Mouse (Mus musculus) CH12.LX (cell line): Measurements from ENCODE around the gene E330017A01Rik. TPM values are rescaled to one million over a fixed set of nuclear protein-coding genes. Genes with fewer than 3 reads are reported as not detected.

Experiments used
- DNase-seq: peaks from one replicate; pipeline ENCODE4 v3.0.0-alpha.2; 2013; ENCODE audit errors: extremely low read depth
- H3K27ac ChIP-seq: 2 replicates; pipeline ENCODE4 v1.5.1; 2012; ENCODE audit warnings: low read depth, mild to moderate bottlenecking, control low read depth, moderate library complexity; ENCODE audit not compliant: insufficient read depth
- H3K27me3 ChIP-seq: replicated peaks from 2 replicates; pipeline ENCODE3; 2012; ENCODE audit warnings: inconsistent platforms
- H3K36me3 ChIP-seq, 2 experiments: replicated peaks in 1 of 2; 2 replicates each; pipeline versions ENCODE3 to v1.6.1; 2012; ENCODE audit warnings: inconsistent platforms in 1 of 2, low read length in 1 of 2, mild to moderate bottlenecking in 1 of 2, mixed read lengths in 1 of 2, moderate library complexity in 1 of 2; ENCODE audit not compliant: control insufficient read depth in 1 of 2, insufficient read depth in 1 of 2
- H3K4me1 ChIP-seq, 2 experiments: 2 replicates each; pipeline ENCODE4 v1.6.1; 2012; ENCODE audit warnings: inconsistent platforms in 1 of 2, moderate library complexity in 1 of 2; ENCODE audit not compliant: insufficient read depth in 2 of 2, control insufficient read depth in 1 of 2
- H3K4me2 ChIP-seq: 2 replicates; pipeline ENCODE4 v1.6.1; 2012; ENCODE audit warnings: low read depth, mild to moderate bottlenecking, control low read depth; ENCODE audit not compliant: poor library complexity, insufficient read depth, severe bottlenecking
- H3K4me3 ChIP-seq, 3 experiments: fragments of 150-350 bp in 1 of 3; sonication (generic) in 1 of 3; replicated peaks in 1 of 3; 2 replicates each; pipeline versions ENCODE3 to v1.5.1; 2011 to 2012; ENCODE audit warnings: low read depth in 2 of 3, low read length in 2 of 3, mild to moderate bottlenecking in 2 of 3, moderate library complexity in 2 of 3, control low read depth in 1 of 3, improper control_type of control experiment in 1 of 3, inconsistent platforms in 1 of 3, mixed read lengths in 1 of 3; ENCODE audit not compliant: poor library complexity in 1 of 3
- H3K79me2 ChIP-seq: replicated peaks from 2 replicates; pipeline ENCODE4 v1.6.1; 2012; ENCODE audit warnings: mild to moderate bottlenecking, moderate library complexity; ENCODE audit not compliant: control insufficient read depth, poor library complexity, insufficient read depth, severe bottlenecking; ENCODE audit errors: extremely low read depth
- H3K9ac ChIP-seq: 2 replicates; pipeline ENCODE4 v1.6.1; 2012; ENCODE audit warnings: low read depth, mild to moderate bottlenecking, control low read depth, moderate library complexity; ENCODE audit not compliant: insufficient read depth
- H3K9me3 ChIP-seq: replicated peaks from 2 replicates; pipeline ENCODE3; 2012; ENCODE audit warnings: low read length, inconsistent platforms, mixed read lengths
- BHLHE40 ChIP-seq: IDR thresholded peaks from 2 replicates; pipeline ENCODE4 v1.6.1; 2011; ENCODE audit warnings: mild to moderate bottlenecking, low read depth, low read length, improper control_type of control experiment
- CHD2 ChIP-seq: IDR thresholded peaks from 2 replicates; pipeline ENCODE4 v1.6.1; 2011; ENCODE audit warnings: low read length, improper control_type of control experiment
- EP300 ChIP-seq: IDR thresholded peaks from 2 replicates; pipeline ENCODE4 v1.6.1; 2011; ENCODE audit warnings: low read length, improper control_type of control experiment
- GABPA ChIP-seq: IDR thresholded peaks from 2 replicates; pipeline ENCODE4 v1.6.1; 2012; ENCODE audit warnings: low read depth, low read length, improper control_type of control experiment, inconsistent platforms; ENCODE audit not compliant: insufficient replicate concordance
- HCFC1 ChIP-seq: IDR thresholded peaks from 2 replicates; pipeline ENCODE4 v1.6.1; 2012; ENCODE audit warnings: low read depth, mild to moderate bottlenecking, inconsistent platforms, low read length, improper control_type of control experiment
- IRF4 ChIP-seq: IDR thresholded peaks from 2 replicates; pipeline ENCODE4 v1.6.1; 2014; ENCODE audit warnings: low read depth, mild to moderate bottlenecking, inconsistent platforms, low read length, improper control_type of control experiment
- MAFK ChIP-seq: IDR thresholded peaks from 2 replicates; pipeline ENCODE4 v1.6.1; 2011; ENCODE audit warnings: low read length, improper control_type of control experiment; ENCODE audit not compliant: insufficient replicate concordance
- MXI1 ChIP-seq: IDR thresholded peaks from 2 replicates; pipeline ENCODE4 v1.6.1; 2011; ENCODE audit warnings: mild to moderate bottlenecking, low read depth, low read length, improper control_type of control experiment
- NELFE ChIP-seq: IDR thresholded peaks from 2 replicates; pipeline ENCODE4 v1.6.1; 2011; ENCODE audit warnings: low read depth, low read length, improper control_type of control experiment
- NRF1 ChIP-seq: IDR thresholded peaks from 2 replicates; pipeline ENCODE4 v1.6.1; 2014; ENCODE audit warnings: low read depth, mild to moderate bottlenecking, inconsistent platforms, low read length, improper control_type of control experiment, moderate library complexity
- POLR2AphosphoS2 ChIP-seq: IDR thresholded peaks from 2 replicates; pipeline ENCODE4 v1.6.1; 2011; ENCODE audit warnings: low read depth, low read length, improper control_type of control experiment
- SMC3 ChIP-seq: IDR thresholded peaks from 2 replicates; pipeline ENCODE4 v1.6.1; 2011; ENCODE audit warnings: low read depth, low read length, improper control_type of control experiment
- TBP ChIP-seq: conservative IDR thresholded peaks from 2 replicates; pipeline ENCODE4 v1.6.1; 2011; ENCODE audit warnings: low read depth, low read length, improper control_type of control experiment
- ZC3H11A ChIP-seq: IDR thresholded peaks from 2 replicates; pipeline ENCODE4 v1.6.1; 2012; ENCODE audit warnings: low read depth, mild to moderate bottlenecking, inconsistent platforms, low read length, improper control_type of control experiment
- ZMIZ1 ChIP-seq: IDR thresholded peaks from 2 replicates; pipeline ENCODE4 v1.6.1; 2012; ENCODE audit warnings: low read depth, mild to moderate bottlenecking, inconsistent platforms, low read length, improper control_type of control experiment
- ZNF384 ChIP-seq: IDR thresholded peaks from 2 replicates; pipeline ENCODE4 v1.6.1; 2012; ENCODE audit warnings: low read depth, low read length, improper control_type of control experiment, inconsistent platforms
- dilution Hi-C: fragments of 300-500 bp; cut with MboI; formaldehyde crosslinking; loops from 2 replicates; pipeline ENCODE4 v1.14.3; 2020; ENCODE audit warnings: low sequenced_read_pairs; ENCODE audit not compliant: extremely low pct_unique_long_range_greater_than_20kb, extremely low pct_ligation_motif_present
- in situ Hi-C: fragments of 300-500 bp; cut with MboI; formaldehyde crosslinking; loops from 3 replicates; pipeline ENCODE4 v1.14.3; 2019; ENCODE audit warnings: low sequenced_read_pairs, low pct_ligation_motif_present, low pct_unique_long_range_greater_than_20kb, mixed read lengths
- polyA plus RNA-seq: library from polyadenylated mRNA; unstranded; fragments of >175 nt; gene quantifications from 2 replicates; pipeline ENCODE4 v1.2.1, GENCODE M21; 2012; ENCODE audit warnings: low read depth; ENCODE audit not compliant: insufficient read length
- total RNA-seq, 2 experiments: library from RNA; depleted of rRNA; stranded (reverse); fragments of 300-350 nt in 1 of 2; fragments of >200 nt in 1 of 2; gene quantifications; 2 replicates each; pipeline ENCODE4 v1.2.3; 2012 to 2014

The E330017A01Rik gene
- total and polyA plus RNA-seq, 3 experiments: 0.21 TPM; not detected in 2

- TF ChIP-seq NRF1 (peak; percentile 74), CHD2 (0 out of 2 replicates have a peak, but pooled peaks have one; percentile 11), NELFE (peak; percentile 79), ZNF384 (no peak), HCFC1 (peak; percentile 99), POLR2AphosphoS2 (peak; percentile 67; the same call in 1 of the 2 replicates), MAFK (no peak), MXI1 (peak; percentile 92), GABPA (peak; percentile 63; the same call in 1 of the 2 replicates), ZMIZ1 (peak; percentile 63; the same call in 1 of the 2 replicates), ZC3H11A (no peak), SMC3 (peak; percentile 27)
- TF ChIP-seq, all 38 proteins: peak for 23
Measured at GRCm38 (mm10) chr16:58669917-58670630, 31.5 kb upstream of the E330017A01Rik start, which contains the start of gene Cpox (continued).

GRCm38 (mm10) chr16:58669264-58669663 lies 30.7 kb upstream of the E330017A01Rik start:
- Histone ChIP-seq H3K79me2 (peaks cover 24% of the 10 kb centered on the region), H3K4me3 (peak overlapping the region in 1 of 3 experiments; percentile 83), H3K4me2 (peak overlapping the region; percentile 34), H3K36me3 (peaks cover 13 to 19% of the 10 kb centered on the region in 2 experiments), H3K4me1 (peaks cover 5 to 23% of the 10 kb centered on the region in 2 experiments), H3K27ac (no peak overlapping the region), H3K9me3 (no peaks in the 10 kb centered on the region), H3K27me3 (no peaks in the 10 kb centered on the region), H3K9ac (peak overlapping the region; percentile 77; the same call in 1 of the 2 replicates)
- TF ChIP-seq IRF4: 0 out of 2 replicates have a peak, but pooled peaks have one; percentile 8
- no peak for TF ChIP-seq ZNF384
- TF ChIP-seq TBP: 0 out of 2 replicates have a peak, but pooled peaks have one; percentile 12
- no peak for TF ChIP-seq GABPA
- TF ChIP-seq BHLHE40: peak; percentile 71
- TF ChIP-seq EP300: 0 out of 2 replicates have a peak, but pooled peaks have one; percentile 35
- dilution Hi-C loops: no loop called here
- DNase-seq: peak; percentile 35
- in situ Hi-C loops: loop anchor here (5.0 to 25.0 kb wide), 4 partner anchors 42 to 1007 kb away; partner anchors contain the start of gene Gabrr3
